Mouse (Mus musculus) embryonic facial prominence, embryonic 15.5 days (tissue): Measurements from ENCODE around the gene Clpx. TPM values are rescaled to one million over a fixed set of nuclear protein-coding genes. Genes with fewer than 3 reads are reported as not detected.
A peak's percentile ranks its signal among the peaks of the same experiment; 100 is the strongest.

Experiments used
- ATAC-seq: fragments of 200-750 bp; cut with Nextera tagmentation; 2 replicates; pipeline ENCODE4 v1.8.0; 2017; ENCODE audit warnings: low read depth, moderate TSS enrichment; ENCODE audit not compliant: insufficient number of reproducible peaks, low FRiP score, low TSS enrichment
- H3K27ac ChIP-seq: fragments of 300-500 bp; sonication (generic); replicated peaks from 2 replicates; pipeline ENCODE4 v1.5.1; 2015; ENCODE audit warnings: mild to moderate bottlenecking, inconsistent platforms
- H3K27me3 ChIP-seq: fragments of 300-500 bp; sonication (generic); 2 replicates; pipeline ENCODE4 v1.6.1; 2015; ENCODE audit warnings: inconsistent platforms
- H3K36me3 ChIP-seq: fragments of 300-500 bp; sonication (generic); 2 replicates; pipeline ENCODE4 v1.6.1; 2015; ENCODE audit warnings: mild to moderate bottlenecking, inconsistent platforms
- H3K4me1 ChIP-seq: fragments of 300-500 bp; sonication (generic); 2 replicates; pipeline ENCODE4 v1.6.1; 2015; ENCODE audit warnings: inconsistent platforms
- H3K4me2 ChIP-seq: fragments of 300-500 bp; sonication (generic); replicated peaks from 2 replicates; pipeline ENCODE4 v1.6.1; 2015; ENCODE audit warnings: mild to moderate bottlenecking, inconsistent platforms
- H3K4me3 ChIP-seq: fragments of 300-500 bp; sonication (generic); replicated peaks from 2 replicates; pipeline ENCODE4 v1.5.1; 2015; ENCODE audit warnings: mild to moderate bottlenecking, inconsistent platforms
- H3K9ac ChIP-seq: fragments of 300-500 bp; sonication (generic); 2 replicates; pipeline ENCODE4 v1.6.1; 2015; ENCODE audit warnings: inconsistent platforms
- H3K9me3 ChIP-seq: fragments of 300-500 bp; sonication (generic); replicated peaks from 2 replicates; pipeline ENCODE4 v1.6.1; 2016; ENCODE audit warnings: inconsistent platforms
- WGBS: fragments of 180-500 bp; shearing (Covaris S2); methylation state at CpG from one replicate; pipeline ENCODE4 v1.1.7; 2015; 5-methylcytosine and 5-hydroxymethylcytosine counted together
- polyA plus RNA-seq: library from polyadenylated mRNA; unstranded; fragments of >200 nt; fragmentation: Nextera tagmentation; extraction: Ambion mirVana; gene quantifications from 2 replicates; pipeline ENCODE4 v1.2.1, GENCODE M21; 2015

The Clpx gene
- 55.7 and 57.6 TPM in 2 replicates for polyA plus RNA-seq

- peak; percentile 95 for ATAC-seq
- Histone ChIP-seq H3K36me3 (peaks cover 11% of the 10 kb centered on the region; the same call in 1 of the 2 replicates), H3K4me3 (peak within 1 kb of the TSS; percentile 98), H3K4me2 (peak within 1 kb of the TSS; percentile 74), H3K4me1 (peaks cover 16% of the 10 kb centered on the region), H3K27ac (peak within 1 kb of the TSS; percentile 95), H3K9ac (peak within 1 kb of the TSS; percentile 98), H3K27me3 (no peaks in the 10 kb centered on the region), H3K9me3 (no peaks in the 10 kb centered on the region)
- under 1% methylated on average over 71 of the region's 71 CpGs for WGBS
Observed at GRCm38 (mm10) chr9:65293973-65294715, at the start of gene Clpx. Gene Clpx, plus strand, starts transcription at chr9:65294260.

- WGBS: 69% methylated on average over 16 of the region's 16 CpGs
Observed at GRCm38 (mm10) chr9:65247502-65248376, 46.3 kb upstream of the Clpx start.

GRCm38 (mm10) chr9:65248377-65248690 lies 45.7 kb upstream of the Clpx start:
- no peaks in the 10 kb centered on the region for H3K9me3 ChIP-seq
- ATAC-seq: no peak
- no peak overlapping the region for H3K4me2 ChIP-seq
- 76% methylated on average over 5 of the region's 5 CpGs for WGBS
- H3K27ac ChIP-seq: no peak overlapping the region
- peaks cover 17% of the 10 kb centered on the region for H3K4me1 ChIP-seq
- no peak overlapping the region for H3K9ac ChIP-seq
- H3K27me3 ChIP-seq: no peaks in the 10 kb centered on the region
- no peak overlapping the region for H3K4me3 ChIP-seq
- no peaks in the 10 kb centered on the region for H3K36me3 ChIP-seq

More at GRCm38 (mm10) chr9:65247502-65248376, 46.3 kb upstream of the Clpx start:
- no peak overlapping the region for H3K27ac ChIP-seq
- H3K36me3 ChIP-seq: no peaks in the 10 kb centered on the region
- no peak overlapping the region for H3K9ac ChIP-seq
- H3K27me3 ChIP-seq: no peaks in the 10 kb centered on the region
- H3K4me3 ChIP-seq: no peak overlapping the region
- no peak overlapping the region for H3K4me2 ChIP-seq
- H3K4me1 ChIP-seq: peaks cover 22% of the 10 kb centered on the region
- no peak for ATAC-seq
- H3K9me3 ChIP-seq: no peaks in the 10 kb centered on the region

DNA sequence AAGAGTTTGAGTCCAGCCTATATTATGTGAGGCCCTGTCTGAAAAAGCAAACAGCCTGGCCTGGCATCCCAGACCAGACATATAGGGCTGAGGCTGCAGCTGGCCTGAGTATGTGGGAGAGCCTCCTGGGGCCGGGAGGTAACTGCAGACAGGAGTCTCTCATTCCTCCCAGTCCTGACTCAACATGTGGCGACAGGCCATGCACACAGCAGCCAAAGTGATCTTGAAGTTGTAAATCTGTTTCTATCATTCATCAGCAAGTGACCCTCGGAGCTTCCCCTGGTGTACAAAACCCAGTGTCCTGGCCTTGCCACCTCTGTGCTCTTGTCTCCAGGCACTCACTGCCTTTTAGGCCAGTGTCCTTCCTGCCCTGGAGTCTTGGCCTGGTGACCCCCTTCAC lies 42.0 kb upstream of the Clpx start:
- Histone ChIP-seq H3K36me3 (no peaks in the 10 kb centered on the region), H3K9ac (no peak overlapping the region), H3K27ac (no peak overlapping the region), H3K4me1 (peaks cover 8% of the 10 kb centered on the region), H3K9me3 (no peaks in the 10 kb centered on the region), H3K4me2 (no peak overlapping the region), H3K4me3 (no peak overlapping the region), H3K27me3 (no peaks in the 10 kb centered on the region)
- no peak for ATAC-seq
- 52% methylated on average over 3 of the region's 3 CpGs for WGBS

DNA sequence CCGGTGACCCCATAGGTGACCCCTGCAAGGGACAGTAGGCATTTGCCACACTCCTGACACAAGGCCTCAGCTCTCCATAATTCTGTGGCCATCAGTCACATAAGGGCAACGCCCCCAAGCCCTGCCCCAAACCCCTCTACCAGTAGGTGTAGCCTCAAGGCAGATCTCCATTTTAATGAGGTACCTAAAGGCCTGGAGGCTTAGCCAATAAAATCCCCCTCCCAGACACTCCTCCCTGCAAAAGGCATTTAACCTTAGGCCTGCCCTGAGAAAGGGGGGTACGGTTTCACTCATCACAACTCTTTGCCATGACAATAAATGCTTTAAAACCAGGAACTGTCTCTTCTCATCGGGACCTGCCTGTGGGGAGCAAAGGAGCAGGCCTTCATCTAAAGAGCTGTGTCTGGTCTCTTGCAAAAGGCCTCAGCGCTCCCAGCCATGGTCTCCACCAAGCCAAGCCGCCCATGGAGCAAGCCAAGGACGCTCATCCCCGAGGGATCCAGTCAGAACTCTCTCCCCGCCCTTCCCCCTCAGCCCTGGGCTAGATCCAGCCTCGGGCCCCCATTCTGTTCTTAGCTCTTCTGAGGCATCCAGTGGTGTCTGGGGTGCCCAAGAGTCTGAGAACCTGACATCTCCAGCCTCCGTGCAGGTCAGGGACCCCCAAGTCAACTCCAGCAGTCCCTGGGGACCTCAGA lies 38.0 kb upstream of the Clpx start:
- H3K4me2 ChIP-seq: no peak overlapping the region
- H3K9ac ChIP-seq: no peak overlapping the region
- 71% methylated on average over 11 of the region's 11 CpGs for WGBS
- 0 out of 2 replicates have a peak, but pooled peaks cover 5% of the 10 kb centered on the region for H3K4me1 ChIP-seq
- H3K27ac ChIP-seq: no peak overlapping the region
- H3K36me3 ChIP-seq: no peaks in the 10 kb centered on the region
- H3K9me3 ChIP-seq: no peaks in the 10 kb centered on the region
- no peaks in the 10 kb centered on the region for H3K27me3 ChIP-seq
- H3K4me3 ChIP-seq: no peak overlapping the region
- ATAC-seq: no peak

DNA sequence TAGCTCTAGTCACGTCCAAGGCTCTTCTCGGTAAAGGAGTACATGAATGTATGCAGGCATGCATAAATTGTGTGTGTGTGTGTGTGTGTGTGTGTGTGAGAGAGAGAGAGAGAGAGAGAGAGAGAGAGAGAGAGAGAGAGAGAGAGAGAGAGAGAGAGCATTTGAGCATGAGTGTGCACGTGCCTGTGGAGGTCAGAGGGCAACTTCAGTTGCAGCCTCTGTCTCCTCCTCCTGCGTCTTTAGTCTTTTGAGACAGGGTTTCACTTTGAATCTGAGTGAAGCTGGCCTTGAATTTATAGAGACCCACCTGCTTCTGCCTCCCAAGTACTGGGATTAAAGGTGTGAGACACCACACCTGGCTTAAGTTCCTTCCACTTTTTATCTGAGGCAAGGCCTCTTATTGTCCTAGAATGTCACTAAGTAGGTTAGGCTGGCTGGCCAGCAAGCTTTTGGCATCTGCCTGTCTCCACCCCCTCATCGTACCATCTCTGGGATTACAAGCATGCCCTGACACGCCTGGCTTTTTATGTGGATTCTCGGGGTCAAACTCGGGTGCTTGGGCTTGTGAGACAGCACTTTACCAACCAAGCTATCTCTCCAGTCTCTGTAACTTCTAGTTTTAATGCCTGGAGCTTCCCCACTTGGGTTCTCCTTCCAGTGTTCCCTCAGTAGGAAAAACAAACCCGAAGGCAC lies 36.7 kb upstream of the Clpx start:
- H3K4me1 ChIP-seq: 0 out of 2 replicates have a peak, but pooled peaks cover 5% of the 10 kb centered on the region
- 64% methylated on average over 9 of the region's 9 CpGs for WGBS
- H3K4me2 ChIP-seq: no peak overlapping the region
- H3K27me3 ChIP-seq: no peaks in the 10 kb centered on the region
- no peak overlapping the region for H3K4me3 ChIP-seq
- H3K27ac ChIP-seq: no peak overlapping the region
- no peak overlapping the region for H3K9ac ChIP-seq
- ATAC-seq: no peak
- H3K9me3 ChIP-seq: no peaks in the 10 kb centered on the region
- no peaks in the 10 kb centered on the region for H3K36me3 ChIP-seq

- ATAC-seq: no peak
- Histone ChIP-seq H3K4me3 (no peak overlapping the region), H3K27ac (no peak overlapping the region), H3K4me1 (0 out of 2 replicates have a peak, but pooled peaks cover 5% of the 10 kb centered on the region), H3K4me2 (no peak overlapping the region), H3K27me3 (no peaks in the 10 kb centered on the region), H3K9me3 (no peaks in the 10 kb centered on the region), H3K9ac (no peak overlapping the region), H3K36me3 (no peaks in the 10 kb centered on the region)
- WGBS: 66% methylated on average over 7 of the region's 7 CpGs
Observed at GRCm38 (mm10) chr9:65259366-65259765, 34.7 kb upstream of the Clpx start.

- Histone ChIP-seq H3K9ac (no peak overlapping the region), H3K4me2 (no peak overlapping the region), H3K36me3 (no peaks in the 10 kb centered on the region), H3K27ac (no peak overlapping the region), H3K4me1 (peaks cover 15% of the 10 kb centered on the region), H3K9me3 (no peaks in the 10 kb centered on the region), H3K27me3 (no peaks in the 10 kb centered on the region), H3K4me3 (no peak overlapping the region)
- ATAC-seq: no peak
- WGBS: 86% methylated on average over 2 of the region's 2 CpGs
Observed at GRCm38 (mm10) chr9:65261591-65262230, 32.3 kb upstream of the Clpx start.

DNA sequence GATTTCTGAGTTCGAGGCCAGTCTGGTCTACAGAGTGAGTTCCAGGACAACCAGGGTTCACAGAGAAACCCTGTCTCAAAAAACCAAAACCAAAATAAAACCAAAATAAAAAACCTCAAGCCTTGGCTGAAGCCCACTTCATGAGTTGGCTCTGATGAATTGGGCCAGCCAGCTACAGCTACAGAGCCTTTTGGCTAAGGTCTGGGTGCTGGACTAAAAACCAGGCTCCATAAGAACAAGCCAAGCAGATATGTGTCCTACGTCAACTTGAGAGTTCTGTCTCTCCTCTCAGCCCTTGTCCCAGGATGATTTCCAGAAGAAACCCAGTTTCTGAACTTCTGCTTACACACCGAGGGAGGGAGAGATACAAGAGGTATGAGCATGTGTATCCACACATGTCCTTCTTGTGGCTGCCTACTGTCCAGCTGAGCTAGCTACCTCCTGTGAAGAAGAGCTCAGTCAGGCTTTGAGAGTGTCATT lies 31.4 kb upstream of the Clpx start:
- no peak for ATAC-seq
- Histone ChIP-seq H3K27me3 (no peaks in the 10 kb centered on the region), H3K4me2 (no peak overlapping the region), H3K9ac (no peak overlapping the region), H3K4me1 (peaks cover 17% of the 10 kb centered on the region), H3K4me3 (no peak overlapping the region), H3K36me3 (no peaks in the 10 kb centered on the region), H3K27ac (no peak overlapping the region), H3K9me3 (no peaks in the 10 kb centered on the region)
- WGBS: 91% methylated on average over 3 of the region's 3 CpGs

- ATAC-seq: no peak
- no peak within 1 kb of the TSS for H3K27ac ChIP-seq
- H3K4me1 ChIP-seq: peaks cover 20% of the 10 kb centered on the region
- WGBS: 37% methylated on average over 5 of the region's 5 CpGs
- H3K9ac ChIP-seq: no peak within 1 kb of the TSS
- H3K36me3 ChIP-seq: no peaks in the 10 kb centered on the region
- H3K4me2 ChIP-seq: no peak within 1 kb of the TSS
- no peaks in the 10 kb centered on the region for H3K9me3 ChIP-seq
- no peak within 1 kb of the TSS for H3K4me3 ChIP-seq
- no peaks in the 10 kb centered on the region for H3K27me3 ChIP-seq
Observed at GRCm38 (mm10) chr9:65264959-65265358, 29.1 kb upstream of the Clpx start, which contains the start of gene Cilp. Gene Cilp, plus strand, starts transcription at chr9:65265180.
